Mouse (Mus musculus) megakaryocyte, embryonic 14.5 days (primary cell): ENCODE measurements around the gene Itk.

Experiments
- FLI1 ChIP-seq: IDR thresholded peaks from 2 replicates; pipeline ENCODE4 v1.6.1; 2012; ENCODE audit warnings: low read length, inconsistent platforms, mixed read lengths
- GATA1 ChIP-seq: IDR thresholded peaks from 3 replicates; pipeline ENCODE4 v1.6.1; 2012; ENCODE audit warnings: mixed read lengths, low read length, inconsistent platforms, borderline replicate concordance

DNA sequence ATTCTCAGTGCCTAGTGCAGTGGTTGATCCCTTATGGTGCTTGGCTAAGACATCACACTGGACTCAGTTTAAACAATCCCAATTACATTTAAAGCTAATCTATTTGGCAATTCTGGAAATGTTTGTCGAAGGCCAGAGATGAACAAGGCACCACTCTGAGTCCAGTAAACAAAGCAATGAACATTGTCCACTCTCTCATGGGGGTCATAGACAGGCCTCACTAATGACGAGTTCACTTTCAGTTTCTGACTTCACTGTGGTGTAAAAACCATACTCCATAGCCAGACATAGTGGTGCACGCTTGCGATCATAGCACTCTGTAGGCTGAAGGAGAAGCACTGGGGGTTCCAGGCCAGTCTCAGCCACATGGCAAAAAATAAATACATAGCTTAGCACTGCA lies 18.9 kb downstream of the Itk start:
- TF ChIP-seq GATA1 (no peak), FLI1 (no peak)
